Mouse (Mus musculus) adrenal gland, adult 8-10 months (tissue): Measurements from ENCODE around the gene Tbx4. TPM values are rescaled to one million over a fixed set of nuclear protein-coding genes. Genes with fewer than 3 reads are reported as not detected.

Experiments used
- DNase-seq: peaks from one replicate; pipeline ENCODE4 v3.0.0; 2022
- total RNA-seq, 4 experiments: library from RNA; stranded (reverse); gene quantifications; 2 replicates each; pipeline ENCODE4 v1.2.4; 2022

Gene Tbx4
- total RNA-seq, 4 experiments from 2014 or later: 0.10 to 0.15 TPM; not detected in 2

DNA sequence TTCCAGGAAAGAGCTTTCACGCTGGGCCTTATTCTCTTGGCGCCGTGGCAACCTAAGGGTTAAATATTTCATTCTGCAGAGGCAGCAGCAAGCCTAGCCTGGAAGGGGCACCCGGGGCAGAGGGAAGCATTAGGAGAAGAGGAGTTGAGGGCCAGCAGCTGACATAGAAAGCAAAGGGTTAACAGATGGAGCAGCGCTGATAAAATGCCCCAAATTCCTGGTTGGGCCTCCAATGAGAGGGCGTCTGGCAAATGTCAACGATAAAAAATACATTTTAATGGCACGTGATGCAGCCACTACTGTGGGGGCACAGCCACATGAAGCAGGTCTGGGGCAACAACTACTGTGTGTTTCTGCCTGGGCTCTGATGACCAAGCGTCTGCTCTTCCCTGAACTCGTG, 23.9 kb downstream of the Tbx4 start:
- no peak for DNase-seq

DNA sequence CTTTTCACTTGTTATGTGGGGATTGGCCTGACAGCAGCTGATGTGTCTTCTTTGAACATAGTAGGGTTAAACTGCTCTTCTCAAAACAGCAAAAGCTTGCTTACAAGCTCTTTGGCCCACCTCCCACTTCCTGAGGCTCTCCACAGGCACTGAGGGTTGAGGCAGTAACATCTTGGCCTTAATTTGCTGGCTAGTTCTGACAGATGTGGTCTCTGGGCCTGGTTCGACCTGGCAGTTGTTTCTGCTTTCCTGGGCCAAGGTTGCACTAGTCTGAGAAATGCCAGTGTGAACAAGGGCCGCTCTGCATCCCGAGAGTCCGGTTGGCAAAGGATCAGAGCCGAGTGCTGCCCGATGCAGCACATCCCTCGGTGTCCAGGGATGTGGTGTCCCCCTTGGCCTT, 27.3 kb downstream of the Tbx4 start:
- DNase-seq: no peak

DNA sequence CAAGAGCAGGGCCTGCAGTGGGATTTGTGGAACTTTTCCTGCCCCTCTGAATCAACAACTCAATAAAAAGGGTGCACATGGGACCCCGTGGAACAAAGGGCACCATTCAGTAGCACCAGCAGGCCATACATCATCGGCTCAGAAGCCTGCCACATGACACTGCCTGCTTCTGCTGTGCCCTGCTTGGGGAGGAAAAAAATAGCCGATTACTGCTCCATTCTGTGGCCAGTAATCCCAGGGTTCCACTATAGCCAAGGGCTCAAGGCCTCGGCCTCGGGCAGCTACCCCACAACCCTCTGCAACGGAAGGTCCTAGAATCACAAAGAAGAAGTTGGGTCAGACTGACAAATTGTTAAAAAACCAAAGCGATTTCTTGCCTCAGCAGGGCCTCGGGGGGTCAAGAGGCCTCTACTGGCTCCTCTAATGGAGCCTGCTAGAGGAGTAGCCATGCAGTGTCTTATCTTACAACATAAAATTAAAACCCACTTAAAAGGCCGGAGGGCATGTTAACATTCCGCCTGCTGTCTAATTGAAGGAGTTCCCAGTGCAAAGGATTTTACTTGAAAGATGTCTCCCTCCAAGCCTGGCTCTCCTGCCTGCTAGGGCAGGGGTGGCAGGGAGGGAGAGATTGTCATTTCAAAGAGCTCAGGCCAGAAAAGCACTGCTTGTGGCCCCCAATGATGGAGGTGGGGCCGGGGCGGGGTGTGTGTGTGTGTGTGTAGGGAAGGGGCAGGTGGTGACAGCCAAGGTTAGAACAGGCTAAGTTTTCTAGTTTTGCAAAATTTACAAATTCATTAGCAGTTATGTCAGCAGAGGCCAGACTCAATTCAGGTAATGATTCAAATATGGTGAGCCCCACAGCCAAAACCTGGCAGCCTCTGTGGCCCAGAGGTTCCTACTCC, 31.1 kb downstream of the Tbx4 start:
- no peak for DNase-seq

DNA sequence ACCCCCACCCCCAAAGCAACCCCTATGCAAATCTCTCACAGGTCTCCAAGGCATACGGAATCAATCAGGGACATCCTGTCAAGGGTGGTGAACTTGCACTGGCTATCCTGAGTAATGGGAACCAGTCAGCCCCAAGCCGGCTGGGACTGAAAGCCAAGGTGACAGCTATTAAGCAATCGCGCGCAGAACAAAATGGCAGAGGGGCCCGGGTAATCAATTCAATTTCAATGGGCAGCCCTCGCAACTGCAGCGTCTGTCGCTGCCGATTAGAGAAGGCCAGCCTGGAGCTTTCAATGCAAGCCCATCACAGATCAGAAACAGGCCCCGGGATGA, 31.7 kb downstream of the Tbx4 start:
- DNase-seq: no peak

DNA sequence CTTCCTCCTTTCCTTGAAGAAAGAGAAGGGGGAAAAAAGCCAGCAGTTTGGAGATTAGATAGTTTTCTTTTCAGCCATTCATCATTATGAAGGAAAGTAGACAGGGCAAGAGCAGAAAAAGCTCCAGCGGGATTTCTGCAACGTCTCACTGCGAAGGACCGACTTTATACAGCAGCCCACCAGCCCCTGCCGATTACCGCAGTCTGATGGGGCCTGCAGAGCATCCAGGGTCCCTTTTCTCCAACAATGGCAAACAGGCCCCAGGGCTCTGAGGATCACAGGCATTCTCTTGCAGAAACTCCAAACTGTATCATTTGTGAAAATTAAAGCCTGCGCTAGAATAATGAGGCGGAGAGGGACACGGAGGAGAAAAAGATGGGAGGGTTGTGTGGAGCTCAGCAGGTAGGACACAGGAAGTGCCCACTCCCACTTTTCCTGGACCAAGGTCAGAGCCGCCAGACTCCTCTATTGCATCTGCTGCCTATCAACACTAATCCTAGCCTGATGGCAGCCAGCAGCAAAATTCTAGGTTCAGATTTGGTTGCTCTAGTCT, 32.2 kb downstream of the Tbx4 start:
- DNase-seq: no peak

DNA sequence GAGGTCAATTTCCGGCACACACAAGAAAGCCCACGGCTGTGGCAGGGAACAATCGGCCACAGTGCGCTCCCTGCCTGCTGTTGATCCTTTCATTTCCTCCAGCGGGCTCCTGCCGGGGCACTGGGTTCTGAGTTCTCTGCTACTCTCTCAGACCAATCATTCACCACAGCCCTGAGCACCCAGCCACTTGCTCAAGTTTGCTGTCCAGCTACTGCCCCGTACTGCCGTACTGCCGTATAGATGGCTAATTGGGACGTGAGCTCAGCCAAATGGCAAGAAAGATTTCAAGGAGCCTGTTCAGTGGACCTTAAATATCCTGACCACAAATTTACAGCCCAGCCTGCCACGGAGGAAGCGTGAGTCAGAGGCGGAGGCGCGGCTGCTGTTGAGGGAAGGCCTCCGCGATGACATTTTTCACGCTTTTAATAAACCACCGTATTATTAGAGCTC, 39.1 kb downstream of the Tbx4 start:
- peak; percentile 4 for DNase-seq

DNA sequence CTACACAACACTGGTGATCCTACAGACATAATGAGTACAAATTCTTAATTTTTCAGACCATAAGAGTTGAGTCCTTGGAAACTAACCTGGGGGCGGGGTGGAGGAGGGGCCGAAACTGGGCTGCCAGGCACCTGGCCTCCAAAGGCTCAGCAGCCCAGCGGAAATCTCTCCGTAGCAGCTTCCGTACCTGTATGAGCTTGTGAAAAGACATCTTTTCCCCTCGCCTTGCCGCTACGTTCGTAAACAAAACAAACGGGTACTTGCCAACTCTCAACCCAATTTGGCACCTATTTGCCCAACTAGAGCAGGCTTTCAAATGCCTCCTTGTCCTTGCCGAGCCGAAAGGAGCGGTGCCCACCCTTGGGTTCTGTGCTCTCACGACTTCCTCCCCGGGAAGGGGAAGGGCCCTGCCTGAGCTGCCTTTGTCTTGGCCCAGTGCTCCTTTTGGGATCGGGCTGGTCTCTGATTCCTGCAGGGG, 40.1 kb downstream of the Tbx4 start:
- no peak for DNase-seq

DNA sequence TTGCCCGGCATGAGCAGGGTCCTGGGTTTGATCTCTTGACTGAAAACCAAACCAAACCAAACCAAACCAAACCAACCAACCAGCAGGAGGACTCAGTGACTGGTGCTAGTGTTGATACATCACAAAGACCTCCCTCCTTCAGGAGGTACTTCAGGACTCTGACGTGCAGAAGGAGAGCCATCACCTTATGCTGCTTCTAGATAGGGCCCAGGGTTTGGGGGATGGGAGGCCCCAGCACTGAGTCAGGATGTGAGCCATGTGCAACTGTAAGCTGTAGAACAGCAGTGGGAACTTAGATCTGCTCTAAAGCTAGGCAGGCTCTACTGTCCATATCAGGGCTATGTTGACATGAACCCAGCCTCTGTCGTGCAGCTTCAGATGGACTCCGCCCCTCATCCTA, 41.9 kb downstream of the Tbx4 start:
- no peak for DNase-seq

DNA sequence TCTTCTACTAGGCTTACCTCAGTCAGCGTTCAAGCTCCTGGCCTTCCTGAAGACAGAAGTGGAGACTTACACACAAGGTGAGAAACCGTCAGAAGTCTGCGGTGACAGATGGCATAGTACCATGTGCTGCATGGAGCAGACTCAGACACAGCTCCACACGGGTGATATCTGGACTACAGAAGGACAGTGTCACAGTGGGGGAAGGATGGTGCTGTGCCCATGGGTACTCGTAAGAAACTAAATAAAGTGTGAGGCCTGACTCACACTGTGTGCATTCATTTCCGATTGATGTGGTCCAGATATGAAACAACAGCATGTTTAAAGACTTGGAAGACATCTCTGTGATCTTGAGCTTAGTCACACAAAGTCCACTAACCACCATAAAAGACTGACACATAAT, 43.4 kb downstream of the Tbx4 start:
- DNase-seq: no peak

DNA sequence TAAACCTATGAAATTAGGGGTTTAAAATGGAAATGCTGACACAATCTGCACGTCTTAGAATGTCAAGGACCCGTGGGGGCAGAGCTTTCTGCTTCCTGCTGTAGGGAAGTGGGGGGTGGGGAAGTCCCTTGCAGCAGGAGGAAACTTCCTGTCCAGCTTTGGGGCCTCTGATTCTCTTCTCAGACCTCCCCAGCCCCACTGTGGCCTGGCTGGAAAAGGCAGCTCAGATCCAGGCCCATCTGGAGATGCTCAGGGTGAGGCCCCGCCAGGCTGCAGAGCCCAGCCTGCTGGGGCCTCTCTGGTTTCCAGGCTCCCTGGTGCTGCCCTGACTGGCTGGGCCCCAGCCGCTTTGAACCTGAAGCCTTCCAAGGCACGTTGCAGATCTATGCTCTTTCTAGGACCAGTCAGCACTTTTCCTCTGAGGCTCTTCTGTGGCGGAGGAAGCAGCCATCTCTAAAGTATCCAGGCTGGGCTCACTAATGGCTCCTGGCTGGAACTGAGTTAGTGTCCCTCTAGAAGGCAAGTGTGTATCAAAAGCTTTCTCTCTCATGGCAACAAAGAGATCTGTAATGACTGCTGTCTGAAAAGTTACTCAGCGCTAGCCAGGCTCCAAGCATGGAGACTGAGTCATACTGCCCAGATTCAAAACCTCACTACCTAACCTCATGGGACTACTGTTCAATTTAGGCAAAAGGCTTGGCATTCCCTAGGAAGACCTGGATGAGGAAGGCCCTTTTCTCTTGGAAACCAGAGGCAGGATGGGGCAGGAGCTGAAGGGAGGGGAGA, 55.8 kb downstream of the Tbx4 start:
- DNase-seq: no peak

DNA sequence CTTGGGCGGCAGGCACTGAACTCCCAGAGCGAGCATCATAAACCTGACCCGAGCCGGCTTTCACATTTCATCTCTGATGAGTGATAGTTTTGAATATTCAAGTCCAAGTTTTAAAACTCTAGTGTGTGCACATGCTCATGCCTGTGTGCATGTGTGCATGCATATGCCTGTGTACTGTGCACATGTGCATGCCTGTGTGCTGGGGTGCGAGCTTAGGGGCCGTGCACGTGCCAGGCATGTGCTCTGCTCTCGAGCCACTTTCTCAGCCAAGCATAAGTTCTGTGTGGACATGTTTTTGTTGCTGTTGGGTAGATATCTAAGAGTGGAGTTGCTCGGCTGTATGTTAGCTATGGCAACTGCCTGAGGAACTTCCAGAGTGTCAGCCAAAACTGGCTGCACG, 62.5 kb downstream of the Tbx4 start:
- DNase-seq: no peak

DNA sequence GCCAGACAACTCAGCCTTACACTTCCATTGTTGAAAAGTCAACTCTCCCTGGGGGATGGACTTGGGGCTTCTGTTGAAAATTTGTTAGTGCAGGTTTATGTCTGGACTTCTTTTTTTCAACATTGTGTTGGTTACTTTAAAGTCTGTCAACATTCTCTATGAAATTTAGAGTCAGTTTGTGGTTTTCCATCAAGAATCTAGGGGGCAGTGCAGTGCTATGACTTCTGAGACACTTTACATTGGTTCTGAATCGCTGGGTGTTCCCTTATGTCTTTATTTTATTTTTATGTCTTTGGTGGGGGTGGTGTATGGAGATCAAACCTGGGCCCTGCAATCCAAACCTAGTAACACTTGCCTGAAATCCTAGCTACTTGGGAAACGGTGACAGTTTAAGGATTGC, 63.5 kb downstream of the Tbx4 start:
- DNase-seq: no peak

DNA sequence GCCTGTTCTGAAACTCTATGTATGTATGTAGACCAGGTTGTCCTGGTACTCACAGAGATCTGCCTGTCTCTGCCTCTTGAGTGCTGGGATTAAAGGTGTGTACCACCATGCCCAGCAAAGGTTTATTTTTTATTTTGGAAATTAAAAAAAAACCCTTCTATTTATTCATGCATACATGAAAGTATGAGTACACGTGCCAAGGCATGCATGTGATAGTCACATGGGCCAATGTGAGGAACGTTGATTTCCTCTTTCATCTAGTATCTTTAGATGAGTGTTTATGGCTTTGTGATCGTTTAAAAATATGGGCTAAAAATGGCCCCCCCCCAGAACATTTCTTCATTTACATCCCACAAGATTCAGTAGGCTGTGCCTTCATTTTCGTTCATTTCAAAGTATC, 66.3 kb downstream of the Tbx4 start:
- no peak for DNase-seq

DNA sequence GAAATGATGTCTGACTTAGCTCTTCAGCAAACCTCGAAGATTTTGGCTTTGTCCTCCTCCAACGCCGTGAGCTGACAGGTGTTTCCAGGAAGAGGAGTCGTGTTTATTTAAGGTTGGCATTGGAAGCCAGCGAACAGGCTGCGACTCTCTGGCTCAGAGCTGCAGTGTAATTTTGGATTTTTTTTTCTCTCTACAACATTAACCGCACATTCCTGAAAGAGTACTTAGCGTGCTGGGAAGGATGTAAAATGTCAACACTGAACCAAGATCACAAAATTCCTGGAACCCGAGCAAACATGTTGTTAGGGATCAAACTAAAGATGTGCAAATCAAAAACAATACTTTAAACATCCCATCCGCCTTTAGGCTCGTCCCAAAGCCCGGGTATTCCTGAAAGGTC, 69.4 kb downstream of the Tbx4 start:
- no peak for DNase-seq

DNA sequence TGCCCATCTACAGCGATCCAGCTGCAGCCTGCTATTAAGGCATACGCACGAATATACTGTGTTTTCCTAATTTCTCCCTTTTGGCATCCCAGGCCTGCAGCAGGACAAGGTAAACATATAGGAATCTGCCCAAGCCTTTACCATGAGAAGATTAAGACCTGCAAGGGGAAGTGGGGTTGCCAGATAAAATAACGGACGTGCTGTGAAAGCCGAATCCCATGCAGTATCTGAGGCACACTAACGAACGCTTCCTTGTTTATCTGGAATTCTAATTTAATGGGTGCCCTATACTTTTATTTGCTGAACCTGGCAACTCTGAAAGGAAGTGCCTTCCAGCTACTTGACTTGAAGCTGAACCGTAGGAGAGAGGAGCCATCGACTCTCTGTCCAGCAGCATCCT, 70.2 kb downstream of the Tbx4 start:
- no peak for DNase-seq

DNA sequence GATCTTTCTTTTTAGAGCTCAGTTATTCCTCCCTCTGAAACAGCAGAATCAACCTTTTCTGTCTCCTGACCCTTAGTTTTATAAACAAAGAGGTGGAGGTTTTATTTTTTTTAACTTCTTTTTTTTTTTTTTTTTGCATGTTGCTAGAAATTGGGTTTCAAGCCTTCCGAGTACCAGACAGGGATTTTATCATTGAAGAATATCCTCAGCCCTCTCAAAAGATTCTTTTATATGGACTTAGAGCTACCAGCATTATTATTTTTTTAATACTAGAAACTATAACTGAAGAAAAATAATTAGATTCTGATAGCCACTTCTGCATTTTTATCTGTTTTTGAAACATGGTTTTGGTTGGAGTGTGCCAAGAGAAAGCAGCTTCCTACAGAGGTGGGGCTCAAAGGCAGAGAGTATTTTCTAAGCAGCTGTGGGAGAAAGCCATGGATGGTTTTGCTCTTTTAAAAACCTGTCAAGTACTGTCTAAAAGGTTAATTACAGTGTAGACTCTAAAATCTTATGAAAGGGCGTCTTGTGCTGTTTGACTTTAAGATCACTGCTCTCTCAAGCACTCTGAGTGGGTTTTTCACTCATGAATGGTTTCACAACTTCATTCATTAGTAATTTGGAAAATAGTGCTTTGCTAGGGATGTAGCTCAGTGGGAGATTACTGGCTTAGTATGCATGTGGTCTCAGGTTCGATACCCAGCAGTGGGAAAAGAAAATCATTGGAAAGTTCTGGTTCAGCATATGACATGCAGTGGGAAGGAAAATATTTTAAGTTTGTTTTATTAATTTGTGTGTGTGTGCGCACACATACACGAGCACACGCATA, 70.9 kb downstream of the Tbx4 start:
- no peak for DNase-seq

DNA sequence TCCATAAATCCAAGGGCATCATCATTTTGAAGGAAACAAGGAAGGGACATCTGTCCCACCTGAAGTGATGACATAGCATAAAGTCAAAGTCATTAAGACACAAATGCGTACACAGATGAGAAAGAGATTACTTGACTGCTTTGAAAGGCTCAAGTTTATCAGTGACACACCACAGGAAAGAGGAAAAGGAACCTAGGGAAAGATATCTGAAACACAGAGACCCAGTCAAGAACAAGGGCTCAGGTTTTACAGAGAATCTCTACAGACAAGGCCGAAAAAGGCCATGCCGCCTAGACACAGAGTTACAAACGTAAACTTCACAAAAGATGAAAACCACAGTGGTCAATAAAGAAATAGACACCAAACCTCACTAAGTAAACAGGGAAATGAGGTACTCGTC, 73.6 kb downstream of the Tbx4 start:
- no peak for DNase-seq

DNA sequence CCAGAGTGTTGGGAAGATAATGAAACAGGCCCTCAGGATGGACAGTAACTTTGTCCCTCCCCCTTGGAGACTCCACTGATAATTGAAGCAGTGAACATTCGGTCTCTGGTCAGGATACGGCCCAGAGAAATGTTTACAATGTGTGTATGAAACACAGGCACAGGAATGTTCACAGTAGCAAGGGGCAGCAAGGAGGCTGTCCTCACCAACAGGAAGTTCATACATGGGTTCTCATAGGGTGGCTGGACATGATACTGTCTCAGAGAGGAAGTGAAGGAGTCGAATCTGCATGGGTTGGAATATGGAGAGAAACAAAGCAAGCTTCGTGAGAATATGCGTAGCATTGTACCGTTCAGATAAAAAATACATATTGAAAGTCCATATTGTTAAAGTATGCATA, 74.1 kb downstream of the Tbx4 start:
- no peak for DNase-seq

DNA sequence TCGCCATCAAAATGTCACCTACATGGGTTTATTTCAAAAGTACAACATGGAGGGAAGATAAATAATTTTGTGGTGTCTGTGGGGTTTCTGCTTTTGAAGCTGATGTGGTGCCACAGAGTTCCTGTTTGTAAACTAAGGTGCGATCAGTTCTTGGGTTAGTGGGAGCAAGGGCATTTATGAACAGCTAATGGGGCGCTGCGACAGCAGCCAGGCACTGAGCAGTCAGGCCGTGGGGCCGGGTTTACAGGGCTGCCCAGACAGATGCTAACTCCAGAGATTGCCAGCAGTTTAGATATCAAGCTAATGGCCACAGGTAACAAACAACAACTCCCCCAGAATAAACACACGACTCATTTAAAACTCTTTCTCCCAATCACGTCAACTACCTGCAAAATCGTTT, 75.3 kb downstream of the Tbx4 start:
- DNase-seq: no peak
